In the genomic region with DNA sequence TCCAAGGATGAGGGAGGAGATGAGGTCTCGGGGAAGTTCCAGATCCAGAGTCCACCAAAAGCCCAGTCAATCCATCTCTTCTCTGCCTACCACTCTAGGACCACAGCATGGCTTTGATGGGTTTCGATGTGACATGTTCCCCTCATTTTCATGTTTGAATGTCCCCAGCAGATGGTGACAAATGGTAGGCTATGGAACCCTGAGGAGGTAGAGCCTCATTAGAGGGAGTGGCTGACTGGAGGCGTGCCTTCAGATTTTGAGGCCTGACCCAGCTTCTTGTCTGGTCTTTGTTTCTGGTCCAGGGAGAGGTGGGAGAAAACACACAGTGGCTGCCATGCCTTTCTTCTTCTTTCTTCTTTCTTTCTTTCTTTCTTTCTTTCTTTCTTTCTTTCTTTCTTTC, we compare ENCODE assay signal across 15 mouse cellular contexts. TPM values are rescaled to one million over a fixed set of nuclear protein-coding genes. Genes with fewer than 3 reads are reported as not detected.
DNase-seq lines count a peak whose midpoint lies in the region; ATAC-seq lines count a peak whose summit lies in the region.
"Had no signal": no experiment of that assay in that cellular context is flagged by ENCODE, and none has a peak within 500 bp of the region (broad histone marks: within the 10 kb centered on the region; RNA-seq: fewer than 3 reads in every experiment).

No protein-coding gene starts in this region.

- DNase-seq in heart, adult 11 months = peak; percentile 93
- no peak for DNase-seq in heart, embryonic 10.5 days (ENCODE audit: low spot score)
- peak; percentile 3 to 9 for DNase-seq in spleen, postnatal 36 days (ENCODE audit: low spot score in 2 of 2)
- no peak for DNase-seq in spleen, postnatal 10 days (ENCODE audit: low spot score in 2 of 2)
- DNase-seq in heart, postnatal 4 days = peak; percentile 14
- DNase-seq in naive thymus-derived CD4-positive, alpha-beta T cell, adult 2 months (ENCODE audit: low read depth) = peak; percentile 8
- DNase-seq in embryo, embryonic 10 days (ENCODE audit: low spot score) = no peak

- no peaks in the 10 kb centered on the region for H3K9me3 ChIP-seq in heart, embryonic 10.5 days
- H3K9me3 ChIP-seq in forebrain, embryonic 16.5 days (ENCODE audit: control insufficient read depth, low read length) = no peaks in the 10 kb centered on the region
- H3K9me3 ChIP-seq: embryonic facial prominence, embryonic 13.5 days had no signal

- no peak for ATAC-seq in forebrain, embryonic 16.5 days

- no peak overlapping the region for H3K4me2 ChIP-seq in forebrain, embryonic 16.5 days (ENCODE audit: low read length)
- H3K4me2 ChIP-seq: embryonic facial prominence, embryonic 13.5 days had no signal

- no peak overlapping the region for H3K9ac ChIP-seq in forebrain, embryonic 16.5 days (replicated peaks; ENCODE audit: low read depth, low read length)
- H3K9ac ChIP-seq: embryonic facial prominence, embryonic 13.5 days had no signal

- H3K36me3 ChIP-seq in heart, embryonic 10.5 days = no peaks in the 10 kb centered on the region
- no peaks in the 10 kb centered on the region for H3K36me3 ChIP-seq in forebrain, embryonic 16.5 days (ENCODE audit: control insufficient read depth, insufficient read depth)
- H3K36me3 ChIP-seq: embryonic facial prominence, embryonic 13.5 days had no signal

- no peak overlapping the region for H3K27ac ChIP-seq in heart, embryonic 10.5 days
- H3K27ac ChIP-seq in forebrain, embryonic 16.5 days (ENCODE audit: low read length) = no peak overlapping the region
- H3K27ac ChIP-seq: embryonic facial prominence, embryonic 13.5 days; macrophage had no signal

- no peaks in the 10 kb centered on the region for H3K27me3 ChIP-seq in heart, embryonic 10.5 days (ENCODE audit: insufficient read depth, poor library complexity, severe bottlenecking)
- no peaks in the 10 kb centered on the region for H3K27me3 ChIP-seq in forebrain, embryonic 16.5 days (replicated peaks; ENCODE audit: control insufficient read depth, insufficient read depth, low read length)
- H3K27me3 ChIP-seq: embryonic facial prominence, embryonic 13.5 days had no signal

- 59% methylated on average over 3 of the region's 3 CpGs for WGBS in heart, embryonic 10.5 days
- 72% methylated on average over 3 of the region's 3 CpGs for WGBS in forebrain, embryonic 16.5 days

- H3K4me1 ChIP-seq in heart, embryonic 10.5 days = no peaks in the 10 kb centered on the region
- H3K4me1 ChIP-seq in forebrain, embryonic 16.5 days (replicated peaks; ENCODE audit: control insufficient read depth, insufficient read depth, low read length) = no peaks in the 10 kb centered on the region
- H3K4me1 ChIP-seq: embryonic facial prominence, embryonic 13.5 days had no signal

- no peak overlapping the region for H3K4me3 ChIP-seq in heart, embryonic 10.5 days
- no peak overlapping the region for H3K4me3 ChIP-seq in forebrain, embryonic 16.5 days (replicated peaks; ENCODE audit: low read length)
- H3K4me3 ChIP-seq: embryonic facial prominence, embryonic 13.5 days had no signal

RNA-seq across cellular contexts. Expression of a gene that starts 44.6 kb away (rescaled TPM):
- 0.14 and 0.15 TPM in 2 replicates for polyA plus RNA-seq in heart, embryonic 10.5 days (2016; fragmentation: Nextera tagmentation; extraction: Ambion mirVana)
- 1 to 10 TPM in 1 of 2 experiments, not detected in 1; 2.1 TPM for total RNA-seq in heart, postnatal 4 days (2021)
- 0.16 and 0.17 TPM in 2 replicates for polyA plus RNA-seq in forebrain, embryonic 16.5 days (2015; fragmentation: Nextera tagmentation; extraction: Ambion mirVana)

RNA-seq across cellular contexts. Expression of a gene that starts 47.3 kb away (rescaled TPM):
- 14.1 and 15.4 TPM in 2 replicates for polyA plus RNA-seq in heart, embryonic 10.5 days (2016; fragmentation: Nextera tagmentation; extraction: Ambion mirVana)
- total RNA-seq in heart, postnatal 4 days (2021) = 10 to 100 TPM; 11.8 to 13.0 TPM
- polyA plus RNA-seq in forebrain, embryonic 16.5 days (2015; fragmentation: Nextera tagmentation; extraction: Ambion mirVana) = 5.1 and 6.8 TPM in 2 replicates

RNA-seq across cellular contexts. Expression of a gene that starts 48.7 kb away (rescaled TPM):
- not detected in 2 replicates for polyA plus RNA-seq in heart, embryonic 10.5 days (2016; fragmentation: Nextera tagmentation; extraction: Ambion mirVana)
- not detected for total RNA-seq in heart, postnatal 4 days (2021)
- polyA plus RNA-seq in forebrain, embryonic 16.5 days (2015; fragmentation: Nextera tagmentation; extraction: Ambion mirVana) = not detected in 2 replicates
- total RNA-seq: ES-E14; left cerebral cortex, adult 8-10 months had no signal
- polyA plus RNA-seq: brain, embryonic 14.5 days; embryonic facial prominence, embryonic 13.5 days; heart, embryonic 16.5 days; macrophage; stomach, embryonic 16.5 days had no signal

Comparison
In these comparisons a context has a peak if more than half of its experiments do, and no peak if none do; other contexts are left out.
1. DNase-seq: peak in heart, adult 11 months (single experiment), spleen, postnatal 36 days (2 of 2), heart, postnatal 4 days (single experiment) and naive thymus-derived CD4-positive, alpha-beta T cell, adult 2 months (single experiment); none in heart, embryonic 10.5 days (single experiment), spleen, postnatal 10 days (0 of 2) and embryo, embryonic 10 days (single experiment).